Mouse (Mus musculus) limb, embryonic 11.5 days (tissue): ENCODE measurements around the gene Sema6d. TPM values are rescaled to one million over a fixed set of nuclear protein-coding genes. Genes with fewer than 3 reads are reported as not detected.

ENCODE experiments used
- ATAC-seq: fragments of 200-750 bp; cut with Nextera tagmentation; 2 replicates; pipeline ENCODE4 v1.8.0; 2017; ENCODE audit warnings: low read depth; ENCODE audit not compliant: insufficient number of reproducible peaks, low FRiP score, low TSS enrichment
- DNase-seq: peaks from one replicate; pipeline ENCODE4 v3.0.0-alpha.2; 2015; ENCODE audit warnings: low spot score
- H3K27ac ChIP-seq: fragments of 300-500 bp; sonication (generic); replicated peaks from 2 replicates; pipeline ENCODE4 v1.5.1; 2014; ENCODE audit warnings: low read depth, mild to moderate bottlenecking, low read length
- H3K27me3 ChIP-seq: fragments of 300-500 bp; sonication (generic); 2 replicates; pipeline ENCODE4 v1.6.1; 2014; ENCODE audit warnings: mild to moderate bottlenecking, low read length, mixed read lengths; ENCODE audit not compliant: control insufficient read depth, insufficient read depth
- H3K36me3 ChIP-seq: fragments of 300-500 bp; sonication (generic); 2 replicates; pipeline ENCODE4 v1.6.1; 2014; ENCODE audit warnings: mild to moderate bottlenecking, low read length, moderate library complexity, mixed read lengths; ENCODE audit not compliant: control insufficient read depth, insufficient read depth
- H3K4me1 ChIP-seq: fragments of 300-500 bp; sonication (generic); 2 replicates; pipeline ENCODE4 v1.6.1; 2014; ENCODE audit warnings: low read length, mixed read lengths; ENCODE audit not compliant: control insufficient read depth, insufficient read depth
- H3K4me2 ChIP-seq: fragments of 300-500 bp; sonication (generic); 2 replicates; pipeline ENCODE4 v1.6.1; 2014; ENCODE audit warnings: low read depth, mild to moderate bottlenecking, moderate library complexity; ENCODE audit not compliant: severe bottlenecking
- H3K4me3 ChIP-seq: fragments of 300-500 bp; sonication (generic); 2 replicates; pipeline ENCODE4 v1.5.1; 2014; ENCODE audit warnings: low read depth, low read length
- H3K9ac ChIP-seq: fragments of 300-500 bp; sonication (generic); 2 replicates; pipeline ENCODE4 v1.6.1; 2014; ENCODE audit warnings: mild to moderate bottlenecking, low read length
- H3K9me3 ChIP-seq: fragments of 300-500 bp; sonication (generic); 2 replicates; pipeline ENCODE4 v1.6.1; 2016; ENCODE audit warnings: low read length; ENCODE audit not compliant: control insufficient read depth
- WGBS: fragments of 180-500 bp; shearing (Covaris S2); extraction: QIAGEN DNeasy Blood & Tissue Kit; methylation state at CpG from one replicate; pipeline ENCODE4 v1.1.7; 2014; 5-methylcytosine and 5-hydroxymethylcytosine counted together
- polyA plus RNA-seq: library from polyadenylated mRNA; unstranded; fragments of >200 nt; fragmentation: Nextera tagmentation; extraction: Ambion mirVana; gene quantifications from 2 replicates; pipeline ENCODE4 v1.2.1, GENCODE M21; 2014

Gene Sema6d
- polyA plus RNA-seq, 1 experiment from 2014 or later: 6.2 TPM

GRCm38 (mm10) chr2:124194041-124194440 lies 104.3 kb downstream of the Sema6d start:
- ATAC-seq (no peak), DNase-seq (no peak)
- H3K27me3 ChIP-seq: no peaks in the 10 kb centered on the region
- no peaks in the 10 kb centered on the region for H3K36me3 ChIP-seq
- no peak overlapping the region for H3K4me2 ChIP-seq
- no peaks in the 10 kb centered on the region for H3K4me1 ChIP-seq
- H3K27ac ChIP-seq: no peak overlapping the region
- H3K4me3 ChIP-seq: no peak overlapping the region
- no peak overlapping the region for H3K9ac ChIP-seq
- WGBS: 88% methylated on average over 5 of the region's 5 CpGs
- H3K9me3 ChIP-seq: no peaks in the 10 kb centered on the region

- Histone ChIP-seq H3K36me3 (no peaks in the 10 kb centered on the region), H3K27me3 (no peaks in the 10 kb centered on the region), H3K9ac (no peak overlapping the region), H3K9me3 (no peaks in the 10 kb centered on the region), H3K27ac (no peak overlapping the region), H3K4me3 (no peak overlapping the region), H3K4me2 (no peak overlapping the region), H3K4me1 (no peaks in the 10 kb centered on the region; the same call in 1 of the 2 replicates)
- no peak for ATAC-seq
- no peak for DNase-seq
- WGBS: 85% methylated on average over 5 of the region's 5 CpGs
Observed at GRCm38 (mm10) chr2:124201493-124201892, 111.7 kb downstream of the Sema6d start.

GRCm38 (mm10) chr2:124202475-124202990 lies 112.8 kb downstream of the Sema6d start:
- no peak overlapping the region for H3K4me2 ChIP-seq
- ATAC-seq: no peak
- no peak overlapping the region for H3K9ac ChIP-seq
- H3K27me3 ChIP-seq: no peaks in the 10 kb centered on the region
- H3K4me1 ChIP-seq: no peaks in the 10 kb centered on the region; the same call in 1 of the 2 replicates
- DNase-seq: no peak
- H3K4me3 ChIP-seq: no peak overlapping the region
- H3K36me3 ChIP-seq: no peaks in the 10 kb centered on the region
- 17% methylated on average over 4 of the region's 4 CpGs for WGBS
- no peak overlapping the region for H3K27ac ChIP-seq
- H3K9me3 ChIP-seq: no peaks in the 10 kb centered on the region

- DNase-seq: no peak
- Histone ChIP-seq H3K4me3 (no peak overlapping the region), H3K36me3 (no peaks in the 10 kb centered on the region), H3K4me2 (no peak overlapping the region), H3K27me3 (no peaks in the 10 kb centered on the region), H3K9ac (no peak overlapping the region), H3K4me1 (no peaks in the 10 kb centered on the region; the same call in 1 of the 2 replicates), H3K9me3 (no peaks in the 10 kb centered on the region), H3K27ac (no peak overlapping the region)
- 79% methylated on average over 5 of the region's 5 CpGs for WGBS
- ATAC-seq: no peak
Observed at GRCm38 (mm10) chr2:124205811-124206210, 116.0 kb downstream of the Sema6d start.

GRCm38 (mm10) chr2:124208251-124208650 lies 118.5 kb downstream of the Sema6d start:
- 45% methylated on average over 2 of the region's 2 CpGs for WGBS
- Histone ChIP-seq H3K36me3 (no peaks in the 10 kb centered on the region), H3K27ac (no peak overlapping the region), H3K4me2 (no peak overlapping the region), H3K4me1 (no peaks in the 10 kb centered on the region), H3K9ac (no peak overlapping the region), H3K4me3 (no peak overlapping the region), H3K27me3 (no peaks in the 10 kb centered on the region), H3K9me3 (no peaks in the 10 kb centered on the region)
- DNase-seq (no peak), ATAC-seq (no peak)

- ATAC-seq: no peak
- H3K9me3 ChIP-seq: no peaks in the 10 kb centered on the region
- 72% methylated on average over 7 of the region's 7 CpGs for WGBS
- no peaks in the 10 kb centered on the region for H3K36me3 ChIP-seq
- no peak overlapping the region for H3K4me2 ChIP-seq
- no peaks in the 10 kb centered on the region for H3K4me1 ChIP-seq
- no peak overlapping the region for H3K9ac ChIP-seq
- no peak overlapping the region for H3K4me3 ChIP-seq
- no peak for DNase-seq
- H3K27me3 ChIP-seq: no peaks in the 10 kb centered on the region
- H3K27ac ChIP-seq: no peak overlapping the region
Observed at GRCm38 (mm10) chr2:124223559-124223958, 133.8 kb downstream of the Sema6d start.

GRCm38 (mm10) chr2:124224328-124224727 lies 134.6 kb downstream of the Sema6d start:
- Histone ChIP-seq H3K9ac (no peak overlapping the region), H3K9me3 (no peaks in the 10 kb centered on the region), H3K4me3 (no peak overlapping the region), H3K4me1 (no peaks in the 10 kb centered on the region), H3K36me3 (no peaks in the 10 kb centered on the region), H3K27me3 (no peaks in the 10 kb centered on the region), H3K27ac (no peak overlapping the region), H3K4me2 (no peak overlapping the region)
- 58% methylated on average over 2 of the region's 2 CpGs for WGBS
- ATAC-seq: no peak
- DNase-seq: no peak

GRCm38 (mm10) chr2:124234636-124235221 lies 145.0 kb downstream of the Sema6d start:
- Histone ChIP-seq H3K36me3 (no peaks in the 10 kb centered on the region), H3K9me3 (no peaks in the 10 kb centered on the region), H3K4me2 (no peak overlapping the region), H3K27ac (no peak overlapping the region), H3K27me3 (no peaks in the 10 kb centered on the region), H3K4me3 (no peak overlapping the region), H3K4me1 (no peaks in the 10 kb centered on the region), H3K9ac (no peak overlapping the region)
- ATAC-seq (no peak), DNase-seq (no peak)
- WGBS: 85% methylated on average over 9 of the region's 9 CpGs
